Mouse (Mus musculus): Measurements from ENCODE around the gene Ms4a14. TPM values are rescaled to one million over a fixed set of nuclear protein-coding genes. Genes with fewer than 3 reads are reported as not detected.

Gene Ms4a14
- total and polyA plus RNA-seq, 3 experiments, result not detected

DNA sequence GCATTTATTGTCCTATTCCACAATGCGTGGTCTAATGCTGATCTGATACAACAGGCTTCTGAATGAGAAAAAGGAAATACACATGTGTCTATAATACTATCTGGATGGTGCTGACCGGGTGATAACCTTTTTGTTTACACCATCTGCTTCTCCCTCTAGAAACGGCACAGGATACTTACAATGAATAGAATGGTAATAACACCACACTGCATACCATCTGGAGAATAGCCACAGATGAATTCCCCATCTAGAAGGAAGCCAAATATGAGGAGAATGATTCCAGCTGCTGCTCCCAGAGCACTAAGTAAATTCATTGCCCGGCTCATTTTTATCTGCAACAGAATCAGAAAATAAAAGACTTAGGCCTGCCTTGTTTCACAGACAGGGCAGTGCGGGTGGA, 37.8 kb downstream of the Ms4a14 start:
- no peak overlapping the region for H3K4me3 ChIP-seq (ENCODE audit: control insufficient read depth in 1 of 2, insufficient read depth in 1 of 2, low read depth in 2 of 2, low read length in 2 of 2)

DNA sequence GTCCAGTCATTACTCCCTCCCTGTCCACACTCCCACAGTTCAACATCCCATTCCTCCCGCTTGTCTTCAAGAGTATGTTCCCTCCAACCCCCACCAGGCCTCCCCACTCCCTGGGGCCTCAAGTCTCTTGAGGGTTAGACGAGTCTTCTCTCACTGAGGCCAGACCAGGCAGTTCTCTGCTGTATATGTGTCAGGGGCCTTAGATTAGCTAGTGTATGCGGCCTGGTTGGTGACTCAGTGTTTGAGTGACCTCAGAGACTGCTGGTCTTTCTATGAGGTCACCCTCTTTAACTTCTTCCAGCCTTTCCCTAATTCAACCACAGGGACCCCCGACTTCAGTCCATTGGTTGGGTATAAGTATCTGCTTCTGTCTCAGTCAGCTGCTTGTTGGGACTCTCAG, 47.3 kb downstream of the Ms4a14 start:
- Histone ChIP-seq H3K9ac (ENCODE audit: control insufficient read depth, low read depth, low read length, poor library complexity, severe bottlenecking) (no peak overlapping the region), H3K27me3 (ENCODE audit: control insufficient read depth in 1 of 2, insufficient read depth in 2 of 2, low read length in 2 of 2) (no peaks in the 10 kb centered on the region), H3K4me3 (ENCODE audit: control insufficient read depth in 1 of 2, insufficient read depth in 1 of 2, low read depth in 2 of 2, low read length in 2 of 2) (no peak overlapping the region), H3K4me1 (ENCODE audit: control insufficient read depth in 1 of 2, insufficient read depth in 2 of 2, low read length in 2 of 2) (no peaks in the 10 kb centered on the region), H3K79me2 (ENCODE audit: control insufficient read depth, insufficient read depth, low read length, poor library complexity) (no peaks in the 10 kb centered on the region), H3K27ac (ENCODE audit: control insufficient read depth, low read depth, low read length) (no peak overlapping the region), H3K9me3 (replicated peaks; ENCODE audit: insufficient read depth, low read length) (no peaks in the 10 kb centered on the region), H3K36me3 (ENCODE audit: control insufficient read depth in 1 of 2, insufficient read depth in 2 of 2, low read length in 2 of 2) (no peaks in the 10 kb centered on the region)
- no peak for TF ChIP-seq MAFK (IDR thresholded peaks at IDR 0.05; ENCODE audit: borderline replicate concordance, low read depth, low read length)
- no peak for TF ChIP-seq CHD1 (IDR thresholded peaks at IDR 0.05; ENCODE audit: low read depth, low read length)
- TF ChIP-seq NRF1 (IDR thresholded peaks at IDR 0.05; ENCODE audit: insufficient read depth, low read depth, low read length, poor library complexity, severe bottlenecking), result no peak
- no peak for TF ChIP-seq ZNF384 (IDR thresholded peaks at IDR 0.05; ENCODE audit: low read depth, low read length)
- TF ChIP-seq ZMIZ1 (IDR thresholded peaks at IDR 0.05; ENCODE audit: low read depth, low read length), result no peak
- no peak for TF ChIP-seq HCFC1 (IDR thresholded peaks at IDR 0.05; ENCODE audit: low read depth, low read length)
- TF ChIP-seq MAX (IDR thresholded peaks at IDR 0.05; ENCODE audit: low read length), result no peak
- TF ChIP-seq CHD2 (IDR thresholded peaks at IDR 0.05; ENCODE audit: low read length), result no peak
- no peak for TF ChIP-seq GABPA (IDR thresholded peaks at IDR 0.05; ENCODE audit: low read depth, low read length)
- DNase-seq (ENCODE audit: low read depth, low spot score), result no peak

More for the DNA sequence above, 37.8 kb downstream of the Ms4a14 start:
- Histone ChIP-seq H3K27ac (ENCODE audit: control insufficient read depth, low read depth, low read length) (no peak overlapping the region), H3K9me3 (replicated peaks; ENCODE audit: insufficient read depth, low read length) (no peaks in the 10 kb centered on the region), H3K4me1 (ENCODE audit: control insufficient read depth in 1 of 2, insufficient read depth in 2 of 2, low read length in 2 of 2) (no peaks in the 10 kb centered on the region), H3K27me3 (ENCODE audit: control insufficient read depth in 1 of 2, insufficient read depth in 2 of 2, low read length in 2 of 2) (no peaks in the 10 kb centered on the region), H3K9ac (ENCODE audit: control insufficient read depth, low read depth, low read length, poor library complexity, severe bottlenecking) (no peak overlapping the region), H3K79me2 (ENCODE audit: control insufficient read depth, insufficient read depth, low read length, poor library complexity) (no peaks in the 10 kb centered on the region), H3K36me3 (ENCODE audit: control insufficient read depth in 1 of 2, insufficient read depth in 2 of 2, low read length in 2 of 2) (no peaks in the 10 kb centered on the region)
- DNase-seq (ENCODE audit: low read depth, low spot score), result no peak
- TF ChIP-seq MAFK (IDR thresholded peaks at IDR 0.05; ENCODE audit: borderline replicate concordance, low read depth, low read length) (no peak), ELF1 (IDR thresholded peaks at IDR 0.05; ENCODE audit: low read depth, low read length) (no peak), POLR2AphosphoS5 (IDR thresholded peaks at IDR 0.05; ENCODE audit: borderline replicate concordance, low read depth, low read length) (no peak), MXI1 (IDR thresholded peaks at IDR 0.05; ENCODE audit: low read depth, low read length) (no peak), USF1 (IDR thresholded peaks at IDR 0.05; ENCODE audit: low read depth, low read length) (no peak), UBTF (IDR thresholded peaks at IDR 0.05; ENCODE audit: borderline replicate concordance, insufficient read depth, low read depth, low read length) (no peak), KAT2A (conservative IDR thresholded peaks at IDR 0.05; ENCODE audit: low read depth, low read length) (no peak), CHD1 (IDR thresholded peaks at IDR 0.05; ENCODE audit: low read depth, low read length) (no peak), NRF1 (IDR thresholded peaks at IDR 0.05; ENCODE audit: insufficient read depth, low read depth, low read length, poor library complexity, severe bottlenecking) (no peak), MYC (IDR thresholded peaks at IDR 0.05; ENCODE audit: low read depth, low read length) (no peak), ETS1 (IDR thresholded peaks at IDR 0.05; ENCODE audit: low read depth, low read length) (no peak), POLR2A (IDR thresholded peaks at IDR 0.05; ENCODE audit: control insufficient read depth in 1 of 2, insufficient read depth in 1 of 2, low read depth in 1 of 2, low read length in 2 of 2, poor library complexity in 1 of 2) (no peak), MYB (IDR thresholded peaks at IDR 0.05; ENCODE audit: low read depth, low read length) (no peak), ZC3H11A (IDR thresholded peaks at IDR 0.05; ENCODE audit: low read depth, low read length) (no peak), MAZ (IDR thresholded peaks at IDR 0.05; ENCODE audit: low read depth, low read length) (no peak), ZMIZ1 (IDR thresholded peaks at IDR 0.05; ENCODE audit: low read depth, low read length) (no peak), TAL1 (IDR thresholded peaks at IDR 0.05; ENCODE audit: low read length) (no peak), GATA1 (IDR thresholded peaks at IDR 0.05; ENCODE audit: low read depth, low read length) (no peak), RAD21 (IDR thresholded peaks at IDR 0.05; ENCODE audit: low read depth, low read length) (no peak)
